Mouse (Mus musculus): Measurements from ENCODE around the gene Gimap8.

DNA sequence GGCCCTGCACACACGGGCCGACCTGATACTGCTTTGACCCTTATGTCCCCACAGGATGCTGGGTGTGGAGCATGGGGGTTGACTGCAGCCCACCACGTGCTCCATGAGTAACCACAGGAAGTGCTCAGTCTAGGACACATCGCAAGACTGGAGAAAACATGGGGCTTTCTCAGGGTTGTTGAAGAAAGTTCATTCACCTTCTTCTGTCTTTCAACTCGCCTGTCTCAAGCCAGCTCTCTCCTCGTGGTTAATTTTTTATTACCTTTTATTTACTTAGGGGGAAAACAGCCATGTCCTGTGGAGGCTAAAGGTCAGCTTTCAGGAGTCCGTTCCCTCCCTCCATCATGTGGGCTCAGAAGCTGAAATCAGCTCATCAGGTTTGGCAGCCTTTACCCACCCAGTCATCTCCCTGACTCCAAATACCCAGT is 19.1 kb downstream of the Gimap8 start:
- TF ChIP-seq POLR2A (IDR thresholded peaks at IDR 0.05; ENCODE audit: insufficient read depth, low read depth, low read length) = no peak
- TF ChIP-seq CTCF (IDR thresholded peaks at IDR 0.05) = no peak
- TF ChIP-seq EP300 (IDR thresholded peaks at IDR 0.05; ENCODE audit: insufficient read depth, low read depth, low read length) = no peak
